Mouse (Mus musculus): ENCODE data around the gene Tspan9.

The Tspan9 gene

GRCm38 (mm10) chr6:127981176-127981575 lies 162.2 kb downstream of the Tspan9 start:
- no peak for DNase-seq (ENCODE audit: low read depth, low spot score)

- DNase-seq (ENCODE audit: low read depth, low spot score), result no peak
These were observed 162.9 kb downstream of the Tspan9 start for GRCm38 (mm10) chr6:127980381-127981045.

- DNase-seq (ENCODE audit: low read depth, low spot score), result no peak
These were observed 163.6 kb downstream of the Tspan9 start for GRCm38 (mm10) chr6:127979831-127980230.

- no peak for DNase-seq (ENCODE audit: low read depth, low spot score)
These were observed 164.5 kb downstream of the Tspan9 start for GRCm38 (mm10) chr6:127978941-127979340.

- DNase-seq (ENCODE audit: low read depth, low spot score), result no peak
These were observed 166.7 kb downstream of the Tspan9 start for GRCm38 (mm10) chr6:127976695-127977094.

GRCm38 (mm10) chr6:127974000-127974399 lies 169.4 kb downstream of the Tspan9 start:
- DNase-seq (ENCODE audit: low read depth, low spot score), result no peak

- no peak for DNase-seq (ENCODE audit: low read depth, low spot score)
These were observed 169.8 kb downstream of the Tspan9 start for GRCm38 (mm10) chr6:127973553-127973952.

GRCm38 (mm10) chr6:127971931-127972330 lies 171.5 kb downstream of the Tspan9 start:
- DNase-seq (ENCODE audit: low read depth, low spot score), result no peak

GRCm38 (mm10) chr6:127970848-127971247 lies 172.5 kb downstream of the Tspan9 start:
- no peak for DNase-seq (ENCODE audit: low read depth, low spot score)

- peak; percentile 57 for DNase-seq (ENCODE audit: low read depth, low spot score)
These were observed 173.3 kb downstream of the Tspan9 start for GRCm38 (mm10) chr6:127970120-127970519.

- DNase-seq (ENCODE audit: low read depth, low spot score), result no peak
These were observed 173.7 kb downstream of the Tspan9 start for GRCm38 (mm10) chr6:127969709-127970108.

- DNase-seq (ENCODE audit: low read depth, low spot score), result no peak
These were observed 177.9 kb downstream of the Tspan9 start for GRCm38 (mm10) chr6:127965497-127965896.

- no peak for DNase-seq (ENCODE audit: low read depth, low spot score)
These were observed 183.2 kb downstream of the Tspan9 start for GRCm38 (mm10) chr6:127960203-127960602.

- DNase-seq (ENCODE audit: low read depth, low spot score), result no peak
These were observed 187.2 kb downstream of the Tspan9 start for GRCm38 (mm10) chr6:127956172-127956571.

- no peak for DNase-seq (ENCODE audit: low read depth, low spot score)
These were observed 190.3 kb downstream of the Tspan9 start for GRCm38 (mm10) chr6:127953071-127953470.

- no peak for DNase-seq (ENCODE audit: low read depth, low spot score)
These were observed 193.5 kb downstream of the Tspan9 start for GRCm38 (mm10) chr6:127949885-127950284.

- no peak for DNase-seq (ENCODE audit: low read depth, low spot score)
These were observed 194.7 kb downstream of the Tspan9 start for GRCm38 (mm10) chr6:127948656-127949055.

- peak; percentile 44 for DNase-seq (ENCODE audit: low read depth, low spot score)
These were observed 197.7 kb downstream of the Tspan9 start for GRCm38 (mm10) chr6:127945725-127946124.

- DNase-seq (ENCODE audit: low read depth, low spot score), result no peak
These were observed 201.0 kb downstream of the Tspan9 start for GRCm38 (mm10) chr6:127942421-127942820.

GRCm38 (mm10) chr6:127935105-127935504 lies 208.3 kb downstream of the Tspan9 start:
- DNase-seq (ENCODE audit: low read depth, low spot score), result no peak

GRCm38 (mm10) chr6:127933841-127934240 lies 209.6 kb downstream of the Tspan9 start:
- DNase-seq (ENCODE audit: low read depth, low spot score), result peak; percentile 88

GRCm38 (mm10) chr6:127932697-127933096 lies 210.7 kb downstream of the Tspan9 start:
- DNase-seq (ENCODE audit: low read depth, low spot score), result peak; percentile 60

- no peak for DNase-seq (ENCODE audit: low read depth, low spot score)
These were observed 214.7 kb downstream of the Tspan9 start for GRCm38 (mm10) chr6:127928682-127929081.

- DNase-seq (ENCODE audit: low read depth, low spot score), result no peak
These were observed 217.5 kb downstream of the Tspan9 start for GRCm38 (mm10) chr6:127925915-127926314.
